Mouse (Mus musculus) ES-CJ7 (cell line): ENCODE measurements at regions not wholly inside any gene's neighbourhood (a gene's known extent, or its start where the extent isn't known, plus 50 kb on each side); places are given as distances from the start of the nearest gene placed in this dataset.

Source experiments
- DNase-seq: peaks from one replicate; pipeline ENCODE4 v3.0.0; 2011; ENCODE audit warnings: low read depth, low spot score

- DNase-seq = no peak
Measured at GRCm38 (mm10) chr12:59599785-59600184, 380.3 kb upstream of the Fbxo33 start.

GRCm38 (mm10) chr12:59589354-59589753 is 369.8 kb upstream of the Fbxo33 start:
- no peak for DNase-seq

- DNase-seq = no peak
Measured at GRCm38 (mm10) chr12:59582587-59582986, 363.1 kb upstream of the Fbxo33 start.

- DNase-seq = no peak
Measured at GRCm38 (mm10) chr12:59579694-59580093, 360.2 kb upstream of the Fbxo33 start.

- DNase-seq = no peak
Measured at GRCm38 (mm10) chr12:59563960-59564359, 344.4 kb upstream of the Fbxo33 start.

- DNase-seq = no peak
Measured at GRCm38 (mm10) chr12:59539788-59540187, 320.3 kb upstream of the Fbxo33 start.

GRCm38 (mm10) chr12:59530521-59530920 is 311.0 kb upstream of the Fbxo33 start:
- no peak for DNase-seq

GRCm38 (mm10) chr12:59523368-59523767 is 303.8 kb upstream of the Fbxo33 start:
- DNase-seq = no peak

- DNase-seq = no peak
Measured at GRCm38 (mm10) chr12:59521946-59522345, 302.4 kb upstream of the Fbxo33 start.

GRCm38 (mm10) chr12:59509857-59510256 is 290.3 kb upstream of the Fbxo33 start:
- DNase-seq = no peak

- DNase-seq = no peak
Measured at GRCm38 (mm10) chr12:59509175-59509574, 289.6 kb upstream of the Fbxo33 start.

- peak; percentile 92 for DNase-seq
Measured at GRCm38 (mm10) chr12:59507431-59507830, 287.9 kb upstream of the Fbxo33 start.

GRCm38 (mm10) chr12:59497434-59497833 is 277.9 kb upstream of the Fbxo33 start:
- no peak for DNase-seq

- no peak for DNase-seq
Measured at GRCm38 (mm10) chr12:59488019-59488418, 268.5 kb upstream of the Fbxo33 start.

GRCm38 (mm10) chr12:59487507-59487906 is 268.0 kb upstream of the Fbxo33 start:
- DNase-seq = no peak

GRCm38 (mm10) chr12:59460997-59461961 is 241.8 kb upstream of the Fbxo33 start:
- DNase-seq = peak; percentile 11

GRCm38 (mm10) chr12:59456175-59456851 is 236.8 kb upstream of the Fbxo33 start:
- no peak for DNase-seq

GRCm38 (mm10) chr12:59415051-59415450 is 195.5 kb upstream of the Fbxo33 start:
- DNase-seq = no peak

- no peak for DNase-seq
Measured at GRCm38 (mm10) chr12:59411491-59411890, 192.0 kb upstream of the Fbxo33 start.

GRCm38 (mm10) chr12:59391103-59391502 is 171.6 kb upstream of the Fbxo33 start:
- DNase-seq = no peak

- peak; percentile 33 for DNase-seq
Measured at GRCm38 (mm10) chr12:59382812-59383211, 163.3 kb upstream of the Fbxo33 start.

GRCm38 (mm10) chr12:59341586-59341985 is 122.1 kb upstream of the Fbxo33 start:
- no peak for DNase-seq

- DNase-seq = no peak
Measured at GRCm38 (mm10) chr12:59330753-59331152, 111.2 kb upstream of the Fbxo33 start.
